Mouse (Mus musculus) urinary bladder, postnatal 36 days (tissue): ENCODE results near the gene Ost4.
A peak's percentile ranks its signal among the peaks of the same experiment; 100 is the strongest.

Experiments
- DNase-seq, 2 experiments: peaks; one replicate each; pipeline ENCODE4 v3.0.0; 2022; ENCODE audit warnings: low spot score in 2 of 2, mixed read lengths in 1 of 2

The Ost4 gene

GRCm38 (mm10) chr5:30907413-30908059, at the start of gene Ost4:
Gene Ost4, minus strand, starts transcription at chr5:30907788.
- peak; percentile 92 to 97 for DNase-seq

- no peak for DNase-seq
These were observed 48.2 kb upstream of the Ost4 start for GRCm38 (mm10) chr5:30955751-30956150.

GRCm38 (mm10) chr5:30954556-30954955, 47.0 kb upstream of the Ost4 start:
- DNase-seq = no peak

- DNase-seq = no peak
These were observed 46.5 kb upstream of the Ost4 start for GRCm38 (mm10) chr5:30954065-30954464.

- DNase-seq = no peak
These were observed 45.0 kb upstream of the Ost4 start for GRCm38 (mm10) chr5:30952551-30952950.

GRCm38 (mm10) chr5:30951706-30952105, 44.1 kb upstream of the Ost4 start:
- no peak for DNase-seq

GRCm38 (mm10) chr5:30950922-30951321, 43.3 kb upstream of the Ost4 start:
- DNase-seq = no peak

GRCm38 (mm10) chr5:30950451-30950850, 42.9 kb upstream of the Ost4 start:
- no peak for DNase-seq

GRCm38 (mm10) chr5:30949654-30950326, 42.2 kb upstream of the Ost4 start:
- DNase-seq = peak; percentile 82 to 93

- no peak for DNase-seq
These were observed 41.0 kb upstream of the Ost4 start for GRCm38 (mm10) chr5:30948620-30949019.

GRCm38 (mm10) chr5:30944956-30945781, 37.6 kb upstream of the Ost4 start, which contains the start of gene Cgref1:
Gene Cgref1, minus strand, starts transcription at chr5:30945591.
- peak; percentile 52 to 66 for DNase-seq

- DNase-seq = no peak
These were observed 36.8 kb upstream of the Ost4 start for GRCm38 (mm10) chr5:30944344-30944743.

GRCm38 (mm10) chr5:30943004-30943403, 35.4 kb upstream of the Ost4 start:
- DNase-seq = no peak

GRCm38 (mm10) chr5:30934725-30935461, 27.3 kb upstream of the Ost4 start:
- DNase-seq = no peak

GRCm38 (mm10) chr5:30933705-30934104, 26.1 kb upstream of the Ost4 start:
- no peak for DNase-seq

GRCm38 (mm10) chr5:30931378-30931777, 23.8 kb upstream of the Ost4 start:
- no peak for DNase-seq

- DNase-seq = no peak
These were observed 23.3 kb upstream of the Ost4 start for GRCm38 (mm10) chr5:30930846-30931245.

- peak; percentile 60 to 65 for DNase-seq
These were observed 22.5 kb upstream of the Ost4 start for GRCm38 (mm10) chr5:30930121-30930520.

GRCm38 (mm10) chr5:30927945-30928529, 20.4 kb upstream of the Ost4 start:
- DNase-seq = no peak

GRCm38 (mm10) chr5:30926073-30926472, 18.5 kb upstream of the Ost4 start:
- DNase-seq = no peak

- DNase-seq = no peak
These were observed 17.6 kb upstream of the Ost4 start for GRCm38 (mm10) chr5:30925217-30925616.
